Mouse (Mus musculus): ENCODE measurements around the gene Slc25a44. TPM values are rescaled to one million over a fixed set of nuclear protein-coding genes. Genes with fewer than 3 reads are reported as not detected.
A peak's percentile ranks its signal among the peaks of the same experiment; 100 is the strongest.
"Not testable (repeated sequence)": the region's sequence is repeated elsewhere in the genome, so short reads cannot be mapped to it uniquely, and the experiment has no call there.

The Slc25a44 gene
- polyA plus RNA-seq, 1 experiment from 2014 or later, result 17.5 TPM

DNA sequence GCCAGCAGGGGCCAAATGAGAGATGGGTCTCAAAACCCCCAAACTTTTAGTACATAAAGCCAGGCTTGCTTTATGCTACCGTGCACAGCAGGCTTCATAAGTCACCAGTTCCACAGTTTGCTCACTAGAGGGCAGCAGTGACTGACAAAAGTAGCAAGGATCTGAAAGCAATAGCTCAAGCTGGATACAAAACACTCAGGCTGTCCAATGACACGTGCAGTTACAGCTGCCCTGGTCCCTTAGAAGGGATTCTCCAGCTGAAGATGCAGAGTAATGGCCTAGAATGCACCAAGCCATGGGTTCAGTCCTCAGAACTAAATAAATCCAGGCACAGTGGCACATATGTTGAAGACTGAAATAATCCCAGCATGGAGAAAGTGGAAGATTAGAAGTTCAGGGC, 17.8 kb downstream of the Slc25a44 start:
- peak; percentile 66 for DNase-seq (ENCODE audit: low spot score)
- H3K27ac ChIP-seq (replicated peaks), result no peak overlapping the region

DNA sequence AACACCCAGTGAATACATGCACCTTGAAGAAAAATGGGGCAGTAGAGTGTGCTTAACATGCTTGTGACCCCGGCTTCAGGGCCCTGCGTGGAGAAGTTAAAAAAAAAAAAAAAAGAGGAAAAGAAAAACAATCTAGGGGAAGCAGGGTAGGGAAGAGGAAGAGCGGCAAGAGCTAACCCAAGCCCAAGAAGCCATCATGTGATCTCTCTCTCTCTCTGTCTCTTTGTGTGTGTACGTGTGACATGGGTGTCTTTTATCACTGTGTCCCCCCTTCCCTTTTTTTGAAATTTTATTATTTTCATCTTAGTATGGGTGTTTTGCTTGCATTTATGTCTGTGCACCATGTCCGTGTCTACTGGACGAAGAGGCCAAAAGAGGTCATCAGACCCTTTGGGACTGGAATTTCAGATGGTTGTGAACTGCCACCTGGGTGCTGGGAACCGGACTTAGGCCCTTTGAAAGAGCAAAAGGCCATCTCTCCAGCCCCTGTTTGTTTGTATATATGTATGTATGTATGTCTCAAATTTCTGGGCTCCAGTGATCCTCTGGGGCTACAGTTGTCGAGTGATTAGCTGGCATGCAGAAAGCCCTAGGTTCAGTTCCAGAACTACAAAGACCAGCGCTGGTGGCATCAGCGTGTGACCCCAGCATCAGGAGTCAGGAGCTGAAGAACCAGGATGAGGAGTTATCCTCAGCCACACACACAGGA, 21.3 kb downstream of the Slc25a44 start:
- H3K4me1 ChIP-seq, result peaks cover 24% of the 10 kb centered on the region
- peaks cover 69% of the 10 kb centered on the region for H3K36me3 ChIP-seq (replicated peaks)
- H3K4me3 ChIP-seq, result no peak overlapping the region
- H3K27ac ChIP-seq (replicated peaks), result no peak overlapping the region
- 94% methylated on average over 10 of the region's 10 CpGs for WGBS
- no peak for DNase-seq (ENCODE audit: low spot score)
- no peaks in the 10 kb centered on the region for H3K27me3 ChIP-seq (replicated peaks; ENCODE audit: low read depth, poor library complexity, severe bottlenecking)
- no peaks in the 10 kb centered on the region for H3K9me3 ChIP-seq

More for the DNA sequence above, 17.8 kb downstream of the Slc25a44 start:
- 6% methylated on average over 2 of the region's 2 CpGs for WGBS
- Histone ChIP-seq H3K4me3 (peak overlapping the region; percentile 14; the same call in 1 of the 2 replicates), H3K4me1 (peaks cover 40% of the 10 kb centered on the region), H3K27me3 (replicated peaks; ENCODE audit: low read depth, poor library complexity, severe bottlenecking) (no peaks in the 10 kb centered on the region), H3K9me3 (no peaks in the 10 kb centered on the region), H3K36me3 (replicated peaks) (peaks cover 47% of the 10 kb centered on the region)

DNA sequence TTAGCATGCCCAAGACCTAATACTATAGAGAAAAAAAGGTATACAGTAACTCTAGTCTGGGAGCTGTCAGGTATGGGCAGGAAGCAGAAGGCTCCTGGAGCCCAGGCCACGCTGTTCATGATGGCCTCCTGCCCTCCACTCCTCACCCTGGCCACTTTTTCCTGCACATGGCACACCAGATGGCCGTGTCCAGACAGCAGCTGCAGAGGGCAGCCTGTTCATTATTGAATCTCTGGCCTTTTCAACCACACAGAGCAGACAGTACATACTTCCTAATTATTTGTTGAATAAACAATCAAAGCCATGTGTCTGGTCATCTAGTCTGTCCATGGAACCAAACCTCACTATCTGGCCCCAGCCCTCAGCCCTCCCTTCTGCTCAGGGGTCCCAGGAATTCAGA, 26.3 kb downstream of the Slc25a44 start:
- Histone ChIP-seq H3K4me1 (no peaks in the 10 kb centered on the region), H3K27me3 (replicated peaks; ENCODE audit: low read depth, poor library complexity, severe bottlenecking) (no peaks in the 10 kb centered on the region), H3K27ac (replicated peaks) (no peak overlapping the region), H3K9me3 (no peaks in the 10 kb centered on the region), H3K36me3 (replicated peaks) (peaks cover 98% of the 10 kb centered on the region), H3K4me3 (no peak overlapping the region)
- no peak for DNase-seq (ENCODE audit: low spot score)
- 76% methylated on average over 2 of the region's 2 CpGs for WGBS

DNA sequence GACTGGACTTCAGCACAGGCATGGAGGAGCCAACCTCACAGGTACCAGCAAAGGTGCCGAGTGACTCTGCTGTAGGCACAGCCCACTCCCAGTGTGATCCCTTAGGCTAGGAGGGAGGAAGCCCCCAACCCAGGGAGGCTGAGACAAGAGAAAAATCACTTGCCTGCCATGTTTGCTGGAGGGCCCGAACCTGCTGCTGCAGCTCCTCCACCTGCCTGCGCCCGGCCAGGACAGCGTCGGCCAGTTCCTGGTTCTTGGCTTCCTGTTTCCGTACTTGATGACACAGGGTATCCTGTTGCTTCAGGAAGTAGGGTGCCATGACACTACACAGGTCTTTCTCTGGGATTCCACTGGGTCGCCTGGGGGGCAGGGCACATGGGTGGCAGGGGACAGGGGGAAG, 29.2 kb downstream of the Slc25a44 start:
- 90% methylated on average over 8 of the region's 8 CpGs for WGBS
- DNase-seq (ENCODE audit: low spot score), result no peak
- no peak overlapping the region for H3K27ac ChIP-seq (replicated peaks)
- H3K4me3 ChIP-seq, result no peak overlapping the region
- no peaks in the 10 kb centered on the region for H3K4me1 ChIP-seq
- no peaks in the 10 kb centered on the region for H3K9me3 ChIP-seq
- H3K27me3 ChIP-seq (replicated peaks; ENCODE audit: low read depth, poor library complexity, severe bottlenecking), result no peaks in the 10 kb centered on the region
- peaks cover 93% of the 10 kb centered on the region for H3K36me3 ChIP-seq (replicated peaks)

DNA sequence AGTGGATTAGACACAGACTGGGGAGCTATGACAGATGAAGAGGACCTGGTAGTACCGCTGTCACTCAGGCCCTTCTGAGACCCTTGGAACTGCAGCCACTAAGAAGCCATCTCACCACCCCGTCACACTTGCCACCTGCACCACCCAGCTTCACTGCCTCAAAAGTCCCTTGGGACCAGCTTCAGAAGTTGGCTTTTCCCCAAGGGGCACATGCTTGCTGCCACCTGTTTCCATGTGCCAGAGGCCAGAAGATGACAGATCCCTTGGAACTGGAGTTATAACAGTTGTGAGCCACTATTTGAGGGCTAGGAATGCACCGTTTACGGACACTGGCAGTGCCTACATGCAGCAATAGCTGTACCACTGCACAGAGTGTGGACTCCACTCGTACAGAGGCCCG, 29.7 kb downstream of the Slc25a44 start:
- no peaks in the 10 kb centered on the region for H3K27me3 ChIP-seq (replicated peaks; ENCODE audit: low read depth, poor library complexity, severe bottlenecking)
- no peak overlapping the region for H3K27ac ChIP-seq (replicated peaks)
- H3K9me3 ChIP-seq, result no peaks in the 10 kb centered on the region
- no peak for DNase-seq (ENCODE audit: low spot score)
- H3K4me1 ChIP-seq, result no peaks in the 10 kb centered on the region
- 96% methylated on average over 6 of the region's 6 CpGs for WGBS
- no peak overlapping the region for H3K4me3 ChIP-seq
- H3K36me3 ChIP-seq (replicated peaks), result peaks cover 93% of the 10 kb centered on the region

DNA sequence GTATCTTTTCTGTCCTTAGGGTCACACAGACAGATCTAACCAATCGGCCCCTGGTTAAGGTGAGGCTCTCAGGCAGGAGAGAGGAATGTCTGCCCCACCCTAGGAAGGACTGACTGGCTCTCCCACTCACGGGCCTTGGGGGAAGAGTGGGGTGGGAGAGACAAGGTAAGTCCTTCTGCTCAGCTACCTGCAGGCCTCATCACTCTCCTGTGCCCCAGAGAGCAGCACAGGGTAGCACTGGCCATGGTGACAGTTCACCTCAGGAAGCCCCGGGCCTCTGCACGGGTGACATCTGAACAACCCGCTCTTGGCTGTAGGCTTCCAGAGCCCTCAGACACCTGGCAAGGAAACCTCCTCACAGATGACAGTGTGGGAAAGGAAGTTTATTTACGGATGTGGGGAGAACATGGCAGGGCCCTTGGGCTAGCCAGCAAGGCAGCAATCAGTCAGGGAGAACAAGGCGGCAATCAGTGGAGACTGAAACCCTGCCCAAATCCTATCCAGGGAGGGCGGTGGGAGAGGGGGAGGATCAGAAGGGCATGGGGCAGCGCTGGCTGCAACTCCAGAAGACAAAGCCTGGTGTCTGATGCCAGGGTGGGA, 31.1 kb downstream of the Slc25a44 start:
- Histone ChIP-seq H3K4me3 (no peak overlapping the region), H3K27me3 (replicated peaks; ENCODE audit: low read depth, poor library complexity, severe bottlenecking) (no peaks in the 10 kb centered on the region), H3K36me3 (replicated peaks) (peaks cover 92% of the 10 kb centered on the region), H3K27ac (replicated peaks) (no peak overlapping the region), H3K4me1 (no peaks in the 10 kb centered on the region), H3K9me3 (no peaks in the 10 kb centered on the region)
- 90% methylated on average over 9 of the region's 9 CpGs for WGBS
- DNase-seq (ENCODE audit: low spot score), result no peak

DNA sequence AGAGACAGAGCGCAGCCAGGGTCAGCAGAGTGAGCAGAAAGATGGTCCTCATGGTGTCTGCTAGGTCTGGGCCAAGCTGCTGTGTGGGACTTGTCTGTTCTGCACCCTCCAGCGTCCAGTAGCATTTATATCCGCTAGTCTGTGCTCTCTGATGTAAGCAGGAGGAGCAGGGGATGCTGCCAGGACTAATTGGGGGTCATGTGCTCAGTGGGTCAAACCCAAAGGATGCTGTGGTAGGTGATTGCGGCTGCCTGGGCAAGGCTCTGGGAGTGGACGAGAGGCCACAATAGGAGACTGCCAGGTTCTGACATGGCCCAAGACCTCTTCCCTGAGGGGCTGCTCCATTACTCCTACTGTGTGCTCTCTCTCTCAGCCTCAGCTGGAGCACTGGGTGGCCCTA, 40.6 kb downstream of the Slc25a44 start, which contains the start of gene Bglap:
Bglap (minus strand) TSS at position 101 of the 400 bp plus-strand sequence.
- 79% methylated on average over 5 of the region's 5 CpGs for WGBS
- no peak for DNase-seq (ENCODE audit: low spot score)
- H3K4me1 ChIP-seq, result peaks cover 9% of the 10 kb centered on the region
- H3K9me3 ChIP-seq, result no peaks in the 10 kb centered on the region
- H3K27ac ChIP-seq (replicated peaks), result no peak within 1 kb of the TSS
- H3K27me3 ChIP-seq (replicated peaks; ENCODE audit: low read depth, poor library complexity, severe bottlenecking), result no peaks in the 10 kb centered on the region
- H3K4me3 ChIP-seq, result no peak within 1 kb of the TSS
- H3K36me3 ChIP-seq (replicated peaks), result peaks cover 6% of the 10 kb centered on the region; the same call in 1 of the 2 replicates

DNA sequence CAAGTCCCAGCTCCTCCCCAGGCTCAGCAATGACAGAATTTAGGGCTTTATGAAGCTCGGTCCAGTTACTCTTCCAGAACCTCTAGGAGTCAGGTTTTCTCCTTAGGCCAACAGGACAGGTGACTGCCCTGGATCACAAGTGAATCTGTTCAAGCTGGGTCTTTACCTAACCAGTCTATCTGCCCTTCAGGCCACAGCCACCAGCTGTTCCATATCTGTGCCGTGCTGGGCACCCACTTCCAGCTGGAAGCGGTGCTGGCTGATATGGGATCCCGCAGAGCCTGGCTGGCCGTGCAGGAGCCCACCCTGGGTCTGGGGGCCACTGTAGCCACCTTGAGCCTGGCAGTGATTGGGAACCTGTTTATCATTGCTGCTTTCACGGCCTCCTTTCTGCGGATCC, 42.6 kb downstream of the Slc25a44 start:
- not testable (repeated sequence) for H3K27ac ChIP-seq (replicated peaks); H3K27me3 ChIP-seq (replicated peaks; ENCODE audit: low read depth, poor library complexity, severe bottlenecking); H3K9me3 ChIP-seq; H3K36me3 ChIP-seq (replicated peaks); H3K4me1 ChIP-seq; DNase-seq (ENCODE audit: low spot score)
- 46% methylated on average over 3 of the region's 7 CpGs for WGBS
- peak overlapping the region; percentile 46; the same call in 1 of the 2 replicates for H3K4me3 ChIP-seq

DNA sequence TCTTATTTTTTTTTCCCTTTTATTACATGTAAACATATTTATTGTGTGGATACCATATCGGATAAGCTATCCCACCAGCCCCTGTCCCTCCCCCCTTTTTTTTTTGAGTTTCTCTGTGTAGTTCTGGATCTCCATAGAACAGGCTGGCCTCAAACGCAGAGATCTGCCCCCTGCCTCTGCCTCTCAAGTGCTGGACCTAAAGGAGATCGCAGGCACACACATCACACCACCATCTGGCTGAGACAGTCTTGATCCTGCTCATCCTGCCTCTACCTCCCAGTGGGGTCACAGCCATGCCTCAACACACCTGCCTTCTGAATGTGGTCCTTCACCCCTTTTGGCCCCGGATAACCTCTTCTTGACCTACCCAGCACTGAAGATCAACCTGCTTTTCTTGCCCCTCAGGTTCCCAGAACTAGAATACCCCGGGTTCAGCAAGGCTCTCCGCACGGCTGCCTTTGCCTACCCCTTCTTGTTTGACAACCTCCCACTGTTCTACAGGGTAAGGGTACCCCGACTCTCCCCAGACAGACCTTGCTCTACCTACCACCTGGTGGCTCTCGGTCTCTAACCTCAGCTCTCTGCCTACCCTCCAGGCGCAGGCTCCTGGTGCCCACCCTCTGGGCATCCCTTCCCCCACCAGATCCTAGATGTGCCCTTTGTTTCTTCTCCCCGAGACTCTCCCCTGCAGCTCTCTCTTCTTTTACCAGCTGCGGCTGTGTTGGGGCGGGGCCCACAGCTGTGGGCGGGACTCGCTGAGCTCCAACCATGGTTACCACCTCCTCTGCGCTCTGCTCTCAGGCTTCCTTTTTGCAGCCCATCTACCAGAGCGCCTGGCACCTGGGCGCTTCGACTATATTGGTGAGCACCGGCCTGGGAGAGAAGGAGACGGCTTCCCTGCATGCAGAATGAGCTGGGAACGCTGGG, 43.3 kb downstream of the Slc25a44 start:
- WGBS, result 7% methylated on average over 22 of the region's 22 CpGs
- DNase-seq (ENCODE audit: low spot score), result peak; percentile 68
- not testable (repeated sequence) for H3K36me3 ChIP-seq (replicated peaks); H3K9me3 ChIP-seq; H3K27me3 ChIP-seq (replicated peaks; ENCODE audit: low read depth, poor library complexity, severe bottlenecking)
- Histone ChIP-seq H3K4me3 (peak overlapping the region; percentile 46), H3K27ac (replicated peaks) (peak overlapping the region; percentile 75), H3K4me1 (peaks cover 10% of the 10 kb centered on the region)

DNA sequence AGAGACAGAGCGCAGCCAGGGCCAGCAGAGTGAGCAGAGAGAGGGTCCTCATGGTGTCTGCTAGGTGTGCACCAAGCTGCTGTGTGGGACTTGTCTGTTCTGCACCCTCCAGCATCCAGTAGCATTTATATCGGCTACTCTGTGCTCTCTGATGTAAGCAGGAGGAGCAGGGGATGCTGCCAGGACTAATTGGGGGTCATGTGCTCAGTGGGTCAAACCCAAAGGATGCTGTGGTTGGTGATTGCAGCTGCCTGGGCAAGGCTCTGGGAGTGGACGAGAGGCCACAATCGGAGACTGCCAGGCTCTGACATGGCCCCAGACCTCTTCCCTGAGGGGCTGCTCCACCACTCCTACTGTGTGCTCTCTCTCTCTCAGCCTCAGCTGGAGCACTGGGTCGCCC, 46.3 kb downstream of the Slc25a44 start, which contains the start of gene Bglap2:
Bglap2 (minus strand) TSS at position 101 of the 400 bp plus-strand sequence.
- not testable (repeated sequence) for DNase-seq (ENCODE audit: low spot score); H3K36me3 ChIP-seq (replicated peaks); H3K4me3 ChIP-seq; H3K9me3 ChIP-seq; H3K27ac ChIP-seq (replicated peaks); H3K27me3 ChIP-seq (replicated peaks; ENCODE audit: low read depth, poor library complexity, severe bottlenecking)
- WGBS, result 74% methylated on average over 5 of the region's 5 CpGs
- peaks cover 18% of the 10 kb centered on the region for H3K4me1 ChIP-seq

DNA sequence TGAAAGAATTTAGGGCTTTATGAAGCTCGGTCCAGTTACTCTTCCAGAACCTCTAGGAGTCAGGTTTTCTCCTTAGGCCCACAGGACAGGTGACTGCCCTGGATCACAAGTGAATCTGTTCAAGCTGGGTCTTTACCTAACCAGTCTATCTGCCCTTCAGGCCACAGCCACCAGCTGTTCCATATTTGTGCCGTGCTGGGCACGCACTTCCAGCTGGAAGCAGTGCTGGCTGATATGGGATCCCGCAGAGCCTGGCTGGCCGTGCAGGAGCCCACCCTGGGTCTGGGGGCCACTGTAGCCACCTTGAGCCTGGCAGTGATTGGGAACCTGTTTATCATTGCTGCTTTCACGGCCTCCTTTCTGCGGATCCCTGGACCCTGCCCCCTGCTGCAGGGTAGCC, 48.3 kb downstream of the Slc25a44 start:
- peak; percentile 28 for DNase-seq (ENCODE audit: low spot score)
- H3K27ac ChIP-seq (replicated peaks), result peak overlapping the region; percentile 73; the same call in 1 of the 2 replicates
- not testable (repeated sequence) for H3K36me3 ChIP-seq (replicated peaks); H3K9me3 ChIP-seq; H3K27me3 ChIP-seq (replicated peaks; ENCODE audit: low read depth, poor library complexity, severe bottlenecking)
- H3K4me3 ChIP-seq, result peak overlapping the region; percentile 43; the same call in 1 of the 2 replicates
- peaks cover 13% of the 10 kb centered on the region for H3K4me1 ChIP-seq
- WGBS, result 29% methylated on average over 7 of the region's 7 CpGs

DNA sequence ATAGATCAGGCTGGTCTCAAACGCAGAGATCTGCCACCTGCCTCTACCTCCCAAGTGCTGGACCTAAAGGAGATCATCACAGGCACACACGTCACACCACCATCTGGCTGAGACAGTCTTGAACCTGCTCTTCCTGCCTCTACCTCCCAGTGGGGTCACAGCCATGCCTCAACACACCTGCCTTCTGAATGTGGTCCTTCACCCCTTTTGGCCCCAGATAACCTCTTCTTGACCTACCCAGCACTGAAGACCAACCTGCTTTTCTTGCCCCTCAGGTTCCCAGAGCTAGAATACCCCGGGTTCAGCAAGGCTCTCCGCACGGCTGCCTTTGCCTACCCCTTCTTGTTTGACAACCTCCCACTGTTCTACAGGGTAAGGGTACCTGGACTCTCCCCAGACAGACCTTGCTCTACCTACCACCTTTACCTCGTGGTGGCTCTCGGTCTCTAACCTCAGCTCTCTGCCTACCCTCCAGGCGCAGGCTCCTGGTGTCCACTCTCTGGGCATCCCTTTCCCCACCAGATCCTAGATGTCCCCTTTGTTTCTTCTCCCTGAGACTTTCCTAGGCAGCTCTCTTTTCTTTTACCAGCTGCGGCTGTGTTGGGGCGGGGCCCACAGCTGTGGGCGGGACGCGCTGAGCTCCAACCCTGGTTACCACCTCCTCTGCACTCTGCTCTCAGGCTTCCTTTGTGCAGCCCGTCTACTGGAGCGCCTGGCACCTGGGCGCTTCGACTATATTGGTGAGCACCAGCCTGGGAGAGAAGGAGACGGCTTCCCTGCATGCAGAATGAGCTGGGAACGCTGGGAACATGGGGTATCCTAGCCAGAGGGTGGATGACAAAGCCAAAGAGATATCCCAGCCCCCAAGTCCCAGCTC, 49.0 kb downstream of the Slc25a44 start:
- Histone ChIP-seq H3K27ac (replicated peaks) (peak overlapping the region; percentile 73), H3K4me3 (peak overlapping the region; percentile 43)
- not testable (repeated sequence) for H3K36me3 ChIP-seq (replicated peaks); H3K27me3 ChIP-seq (replicated peaks; ENCODE audit: low read depth, poor library complexity, severe bottlenecking); H3K9me3 ChIP-seq; H3K4me1 ChIP-seq
- DNase-seq (ENCODE audit: low spot score), result peak; percentile 70
- 9% methylated on average over 19 of the region's 19 CpGs for WGBS

Measured in embryonic facial prominence, embryonic 10.5 days (tissue).